Mouse (Mus musculus) hematopoietic stem cell, adult 5-6 weeks (primary cell): Measurements from ENCODE around the gene Rptor. TPM values are rescaled to one million over a fixed set of nuclear protein-coding genes. Genes with fewer than 3 reads are reported as not detected.

Source experiments
- ATAC-seq, 2 experiments: fragments of 125-278 bp in 1 of 2; replicated peaks in 1 of 2; 2 replicates each; pipeline ENCODE4 v1.8.0; 2016 to 2017; ENCODE audit warnings: inconsistent platforms in 2 of 2, mild to moderate bottlenecking in 2 of 2, moderate number of reproducible peaks in 2 of 2, low read depth in 1 of 2, moderate TSS enrichment in 1 of 2; ENCODE audit not compliant: low FRiP score in 2 of 2, poor library complexity in 2 of 2, severe bottlenecking in 2 of 2, insufficient read depth in 1 of 2, low TSS enrichment in 1 of 2
- total RNA-seq: library from RNA; stranded (forward); fragments of 172-1452, 232-1000 nt; gene quantifications from 2 replicates; pipeline ENCODE4 v1.2.3, GENCODE M21; 2017

Rptor gene
- total RNA-seq, 1 experiment from 2014 or later: 21.8 TPM

DNA sequence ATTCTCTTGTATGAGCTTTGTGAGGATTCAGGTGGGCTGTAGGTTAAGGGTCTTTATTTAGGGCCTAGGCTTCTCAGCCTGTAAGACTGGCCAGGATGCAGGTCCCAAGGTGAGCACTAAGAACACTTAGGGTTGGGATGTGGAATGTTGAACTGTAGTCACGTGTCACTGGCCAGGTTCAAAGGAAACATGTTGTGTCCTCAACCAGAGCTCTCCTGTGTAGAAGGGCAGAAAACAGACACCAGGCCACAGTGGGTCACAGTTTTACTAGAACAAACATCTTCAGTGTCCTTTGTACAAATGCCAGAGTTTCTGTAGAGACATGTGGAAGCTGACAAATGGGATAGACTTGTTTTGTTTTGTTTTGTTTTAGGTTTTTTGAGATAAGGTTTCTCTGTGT, 138.7 kb downstream of the Rptor start:
- ATAC-seq: no peak

DNA sequence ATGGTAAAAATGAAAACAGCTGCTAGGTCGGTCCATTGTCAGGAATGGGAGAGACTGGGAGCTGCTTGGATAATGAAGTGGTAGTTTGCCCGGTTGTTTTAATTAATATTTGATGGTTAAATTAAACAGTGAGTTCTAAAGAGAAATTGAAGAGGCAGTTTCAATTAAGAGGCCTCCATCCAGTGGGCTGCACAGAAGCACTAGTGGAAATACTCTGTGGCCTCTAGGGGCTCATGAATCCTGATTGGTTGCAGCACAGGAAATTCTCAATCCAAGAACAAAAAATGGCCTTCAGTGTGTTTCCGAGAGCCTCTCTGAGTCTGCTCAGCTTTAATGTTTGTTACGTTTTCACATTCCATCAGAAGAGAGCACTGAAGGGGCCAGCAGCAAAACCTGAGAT, 141.7 kb downstream of the Rptor start:
- ATAC-seq: no peak

DNA sequence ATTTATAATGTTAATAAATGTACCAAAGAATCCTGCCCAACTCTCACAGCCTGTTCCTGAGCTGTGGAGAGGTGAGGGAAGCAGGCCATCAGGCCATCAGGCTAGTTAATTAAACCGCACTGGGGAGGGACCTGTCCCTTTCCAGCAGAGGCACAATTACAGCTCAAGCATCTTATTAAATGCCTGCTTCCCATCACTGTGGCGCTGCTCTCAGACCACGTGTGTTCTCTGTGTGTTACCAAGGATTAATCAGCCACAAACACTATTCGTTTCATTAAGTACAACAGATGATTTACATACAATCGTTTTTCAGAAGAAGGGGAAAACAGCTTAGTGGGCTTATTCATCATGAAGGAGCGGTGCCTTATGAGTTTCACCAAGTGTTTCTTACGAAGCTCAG, 142.6 kb downstream of the Rptor start:
- no peak for ATAC-seq

DNA sequence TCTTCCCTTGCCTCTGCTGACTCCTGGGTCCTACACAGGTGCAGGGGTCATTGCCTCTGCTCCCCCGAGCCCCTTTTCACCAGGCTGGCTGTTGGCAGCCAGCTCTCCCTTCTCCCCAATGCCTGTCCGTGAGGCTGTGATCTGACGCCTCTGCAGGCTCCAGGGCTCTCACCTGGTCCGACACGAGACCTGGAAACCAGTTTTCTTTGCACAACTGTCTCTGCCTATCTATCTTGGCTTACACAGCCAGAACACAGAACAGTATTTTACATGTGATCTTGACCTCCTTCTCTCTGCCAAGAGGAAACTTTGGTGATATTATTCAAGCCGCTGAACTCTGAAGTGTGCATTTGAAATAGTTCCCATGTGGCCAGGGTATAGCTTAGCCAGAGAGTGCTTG, 151.8 kb downstream of the Rptor start:
- ATAC-seq: no peak

DNA sequence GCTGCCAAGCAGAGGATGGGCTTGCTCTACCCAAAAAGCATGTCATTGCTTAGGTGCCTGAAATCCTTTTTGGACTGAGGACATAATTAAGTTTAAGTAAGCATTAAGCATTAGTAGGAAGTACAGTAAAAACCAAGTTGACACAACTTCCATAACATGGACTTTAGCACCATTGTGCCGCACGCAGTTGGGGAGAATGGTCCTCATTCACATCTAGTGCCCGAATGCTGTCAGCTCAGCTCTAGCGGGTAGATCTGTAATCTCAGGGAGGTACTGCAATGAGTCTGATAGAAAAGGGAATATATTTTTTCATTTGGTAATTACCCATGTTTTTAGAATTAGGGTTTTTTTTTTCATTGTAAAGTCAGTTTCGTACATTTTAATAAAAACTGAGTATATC, 155.5 kb downstream of the Rptor start:
- no peak for ATAC-seq

DNA sequence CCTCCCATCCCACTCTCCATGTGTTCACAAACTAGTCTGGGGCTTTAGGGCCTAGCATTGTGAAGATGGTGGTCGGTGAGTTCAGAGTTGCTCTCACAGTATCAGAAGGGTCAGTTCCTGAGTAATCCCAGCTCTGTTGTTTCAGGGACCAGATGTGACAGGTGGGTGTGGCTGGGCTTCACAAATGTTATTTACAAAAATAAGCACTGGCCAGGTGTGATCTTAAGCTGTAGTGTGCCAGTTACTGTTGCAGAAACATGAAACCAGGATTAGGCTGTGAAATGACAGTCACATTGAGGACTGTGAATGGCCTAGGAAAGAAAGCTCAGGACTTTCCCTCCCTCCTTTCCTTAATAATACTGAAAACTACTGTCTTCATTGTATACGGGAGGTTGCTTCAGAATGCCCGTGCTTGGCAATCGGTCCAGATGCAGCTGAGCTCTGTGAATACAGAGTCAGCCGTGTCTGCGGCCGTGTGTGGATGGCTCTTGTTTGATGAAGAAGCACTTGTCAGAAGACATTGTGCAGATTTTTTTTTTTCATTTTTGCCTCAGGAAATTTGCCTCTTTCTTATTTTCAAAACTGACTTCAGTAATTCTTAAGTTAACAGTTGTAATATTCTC, 156.1 kb downstream of the Rptor start:
- no peak for ATAC-seq

DNA sequence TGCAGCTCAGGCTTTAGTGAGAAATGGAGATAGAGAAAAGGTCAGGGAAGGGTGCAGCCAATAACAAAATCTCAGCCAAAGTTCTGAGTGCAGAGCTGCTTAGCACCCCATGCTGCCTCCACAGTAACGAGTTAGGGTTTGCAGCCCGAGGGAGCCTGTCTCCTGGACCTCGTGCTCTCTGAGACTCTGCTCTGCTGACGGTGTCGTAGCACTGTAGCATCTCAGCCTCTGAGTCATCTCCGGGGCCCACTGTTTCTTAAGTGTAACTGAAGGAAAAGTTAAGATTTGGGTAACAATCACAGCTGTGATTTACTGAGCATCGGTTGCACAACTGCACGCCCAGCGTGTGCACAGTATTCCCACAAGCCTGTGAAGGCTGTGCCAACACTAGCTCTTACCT, 160.2 kb downstream of the Rptor start:
- ATAC-seq: no peak

DNA sequence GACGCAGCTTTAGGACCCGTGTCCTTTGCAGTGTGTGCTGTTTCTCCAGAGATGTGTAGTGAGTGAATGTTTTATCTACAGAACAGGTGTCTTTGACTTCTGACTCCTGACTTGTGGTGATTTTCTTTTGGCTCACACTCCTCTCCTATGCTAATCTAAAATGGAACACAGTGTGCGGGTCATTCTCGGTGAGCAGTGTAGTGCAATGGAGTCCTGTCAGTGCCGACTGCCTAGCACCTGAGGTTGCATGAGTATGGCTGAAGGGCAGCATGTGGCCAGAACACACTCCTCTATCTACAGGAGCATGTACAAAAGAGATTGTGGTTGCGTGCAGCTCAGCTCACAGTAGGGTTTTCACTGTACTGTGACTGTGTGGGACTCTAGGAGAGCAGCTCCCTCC, 163.3 kb downstream of the Rptor start:
- no peak for ATAC-seq

DNA sequence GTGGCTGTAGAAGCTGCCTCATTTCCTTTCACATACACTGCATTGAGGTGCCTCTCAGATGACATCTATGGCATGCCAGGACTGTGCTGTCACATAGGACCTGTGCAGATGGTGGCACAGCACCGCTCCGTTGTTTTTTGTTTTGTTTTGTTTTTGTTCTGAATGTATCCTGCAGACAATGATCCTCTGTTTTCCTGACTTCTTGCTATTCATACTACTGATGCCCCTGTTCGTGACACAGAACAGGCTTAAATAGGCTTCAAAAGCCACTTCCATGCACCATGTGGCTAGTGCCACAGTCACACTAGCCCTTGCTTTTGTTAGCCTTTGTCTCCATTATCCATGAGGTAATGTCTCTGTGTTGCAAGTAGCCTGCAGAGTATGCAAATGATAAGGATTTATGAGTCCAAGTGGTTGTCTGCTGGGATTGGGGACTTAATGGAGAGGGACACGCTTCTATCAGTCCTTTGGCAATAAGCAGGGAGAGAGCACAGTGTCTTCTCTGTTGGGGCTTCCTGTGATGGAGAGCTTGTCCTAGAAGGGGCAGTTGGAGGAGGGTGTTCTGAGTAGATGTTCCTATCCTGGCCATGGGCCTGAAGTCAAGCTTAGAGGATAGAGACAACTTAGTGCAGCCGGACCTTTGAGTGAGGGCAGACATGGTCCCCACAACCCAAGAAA, 164.2 kb downstream of the Rptor start:
- no peak for ATAC-seq

DNA sequence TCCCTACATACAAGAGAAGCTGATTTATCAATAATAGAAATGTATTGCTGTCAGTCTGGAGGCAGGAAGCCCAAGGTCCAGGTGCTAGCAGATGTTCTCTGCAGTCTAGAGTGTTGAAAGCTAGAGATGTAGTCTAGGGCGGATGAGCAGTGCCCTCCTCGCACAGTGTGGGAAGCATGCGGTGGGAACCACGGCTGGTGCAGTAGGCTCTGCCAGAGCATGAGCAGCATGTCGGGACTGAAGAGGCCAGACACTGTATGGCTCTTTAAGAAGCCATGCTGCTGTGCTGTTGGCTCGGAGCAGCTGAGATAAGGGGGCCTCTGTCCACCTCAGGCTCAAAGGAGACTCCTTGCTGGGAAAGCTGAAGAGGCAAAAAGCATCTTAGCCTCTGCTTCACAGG, 164.8 kb downstream of the Rptor start:
- no peak for ATAC-seq

DNA sequence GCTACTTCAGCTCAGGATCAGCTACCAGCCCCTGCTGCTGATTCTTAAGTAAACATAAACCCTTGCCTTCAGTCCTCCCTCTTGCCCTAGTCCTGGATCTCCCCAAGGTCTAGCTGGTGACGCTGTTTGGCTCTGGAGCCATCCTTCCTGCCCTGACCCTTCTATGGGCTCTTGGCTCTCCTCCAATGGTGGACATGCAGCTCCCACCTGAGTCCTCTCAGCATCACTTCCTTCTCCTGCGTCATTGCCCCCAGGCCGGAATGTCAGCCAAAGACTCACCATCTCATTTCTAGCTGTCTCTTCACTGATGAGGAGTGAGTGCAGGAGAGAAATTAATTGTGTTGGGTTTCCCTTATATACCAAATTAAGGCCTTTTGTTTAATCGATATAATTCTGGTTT, 165.8 kb downstream of the Rptor start:
- no peak for ATAC-seq

DNA sequence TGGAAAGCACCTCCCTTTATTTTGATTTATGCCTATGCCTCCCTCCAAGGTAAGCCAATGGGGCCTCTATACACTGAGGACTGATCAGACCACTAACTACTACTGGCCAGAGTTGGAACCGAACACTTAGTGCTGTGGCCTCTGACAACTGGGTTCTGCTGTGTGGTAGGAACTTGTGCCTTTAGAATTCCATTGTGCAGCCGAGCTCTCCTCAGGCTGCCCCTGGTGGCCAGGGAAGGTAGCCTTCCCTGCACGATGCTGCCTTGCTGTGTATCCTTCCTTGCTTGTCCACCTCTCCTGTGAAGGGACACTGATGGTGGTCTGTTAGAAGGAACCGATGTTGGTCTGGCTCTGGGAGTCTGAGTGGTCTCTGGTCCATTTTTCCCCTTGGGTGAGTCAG, 167.0 kb downstream of the Rptor start:
- ATAC-seq: no peak; a peak in 1 of 4 replicates

DNA sequence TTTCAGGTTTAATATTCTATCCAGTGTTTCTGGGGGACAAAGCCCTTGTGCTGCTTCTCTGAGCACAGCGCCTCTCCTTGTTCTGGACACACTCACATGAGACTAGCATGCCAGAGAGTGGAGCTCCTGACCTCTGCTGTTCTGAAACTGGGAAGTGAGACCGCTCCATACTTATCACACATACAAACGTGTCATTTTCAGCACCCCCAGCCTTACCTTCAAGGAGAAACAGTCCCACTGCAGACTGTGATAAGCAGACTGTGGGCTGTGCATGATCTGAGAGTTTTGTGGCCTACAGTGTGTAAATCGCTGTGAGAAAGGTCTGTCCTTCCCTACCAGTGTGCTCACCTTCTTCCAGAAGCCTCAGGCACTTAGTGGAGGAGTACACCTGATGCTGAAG, 168.3 kb downstream of the Rptor start:
- ATAC-seq: no peak

DNA sequence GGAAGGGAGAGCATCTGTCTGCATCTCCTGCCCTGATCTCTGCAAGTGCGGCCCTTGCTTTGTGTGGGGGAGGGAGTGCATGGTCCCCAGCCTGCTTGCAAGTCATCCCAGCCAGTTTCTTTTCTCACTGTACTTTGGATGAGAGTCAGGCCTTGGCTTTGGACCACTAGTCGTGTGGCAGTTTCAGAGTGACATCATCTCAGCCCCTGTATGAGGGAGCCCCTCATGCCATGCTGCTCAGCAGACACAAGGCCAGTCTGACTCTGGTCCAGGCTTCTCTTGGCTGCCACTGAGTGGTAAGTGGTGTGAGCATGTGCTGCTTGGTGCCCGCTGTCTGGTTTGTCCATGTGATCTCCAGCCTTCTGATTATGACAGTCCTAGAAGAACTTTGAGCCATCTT, 170.2 kb downstream of the Rptor start:
- no peak for ATAC-seq

DNA sequence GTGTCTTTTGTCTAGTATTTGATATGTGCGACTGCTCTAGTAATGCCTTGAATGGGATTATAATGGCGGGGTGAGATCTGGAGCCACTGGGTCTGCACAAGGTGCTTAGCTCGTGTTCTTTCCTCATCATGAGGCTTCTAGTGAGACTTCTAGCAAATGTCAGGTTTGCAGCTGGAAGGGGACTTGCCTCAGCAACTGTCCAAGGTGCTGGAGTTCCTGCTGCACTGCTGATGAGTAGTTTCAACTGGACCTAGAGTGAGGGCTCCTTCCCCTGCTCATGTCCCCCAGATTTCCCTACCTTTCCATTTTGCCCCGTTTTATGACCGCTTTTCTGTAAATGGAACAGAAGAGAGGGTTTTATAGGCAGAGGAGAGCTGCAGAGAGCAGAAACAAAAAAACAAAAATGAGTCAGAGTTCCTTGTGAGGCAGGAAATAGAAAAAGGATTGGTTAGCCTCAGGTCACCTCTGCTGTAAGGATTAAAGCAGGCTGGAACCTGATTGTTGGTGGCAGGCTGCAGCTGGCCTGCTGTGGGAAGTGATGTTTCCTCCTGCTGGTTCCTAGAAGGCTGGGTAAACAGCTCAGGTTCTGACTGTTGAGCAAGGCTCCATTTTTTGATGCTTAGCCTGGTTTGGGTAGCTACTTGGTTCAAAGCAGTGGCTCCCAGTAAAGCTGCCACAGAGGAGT, 172.5 kb downstream of the Rptor start:
- ATAC-seq: no peak

DNA sequence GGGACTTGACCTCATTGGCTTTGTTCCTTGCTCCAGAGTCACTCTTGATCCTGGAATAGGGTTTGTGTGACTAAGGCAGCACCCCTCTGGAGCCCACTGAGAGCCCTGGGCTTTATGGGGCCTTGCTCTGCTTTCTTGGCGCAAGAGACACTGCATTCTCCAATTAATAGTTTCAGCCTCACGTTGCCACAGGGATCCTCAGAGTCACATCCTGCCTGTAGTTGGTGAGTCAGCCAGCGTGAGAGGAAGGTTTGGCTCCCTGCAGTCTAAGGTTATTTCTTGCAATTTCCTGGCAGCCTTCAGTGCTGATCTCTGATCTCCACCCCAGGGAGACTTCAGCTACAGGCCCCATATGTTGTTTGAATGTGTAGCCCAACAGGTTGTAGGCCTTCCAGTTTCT, 174.5 kb downstream of the Rptor start:
- ATAC-seq: no peak

DNA sequence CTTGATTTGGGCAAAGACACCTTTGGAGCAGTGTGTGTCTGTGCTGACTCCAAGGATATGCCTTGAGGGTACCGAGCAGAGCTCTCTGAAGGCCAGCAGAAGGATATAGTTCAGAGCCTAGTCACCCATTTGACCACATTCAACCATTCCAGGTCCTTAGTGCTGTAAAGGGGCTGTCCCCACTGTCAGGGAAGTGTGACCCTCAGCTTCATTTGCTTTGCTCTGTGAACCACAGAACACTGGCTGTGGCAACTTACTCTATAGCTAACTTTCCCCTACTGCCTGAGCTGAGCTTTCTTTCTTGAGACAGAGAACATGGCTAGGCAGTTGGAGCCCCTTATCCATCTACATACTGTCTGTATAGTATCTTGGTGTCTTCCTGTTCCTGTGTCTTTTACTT, 175.2 kb downstream of the Rptor start:
- ATAC-seq: no peak

DNA sequence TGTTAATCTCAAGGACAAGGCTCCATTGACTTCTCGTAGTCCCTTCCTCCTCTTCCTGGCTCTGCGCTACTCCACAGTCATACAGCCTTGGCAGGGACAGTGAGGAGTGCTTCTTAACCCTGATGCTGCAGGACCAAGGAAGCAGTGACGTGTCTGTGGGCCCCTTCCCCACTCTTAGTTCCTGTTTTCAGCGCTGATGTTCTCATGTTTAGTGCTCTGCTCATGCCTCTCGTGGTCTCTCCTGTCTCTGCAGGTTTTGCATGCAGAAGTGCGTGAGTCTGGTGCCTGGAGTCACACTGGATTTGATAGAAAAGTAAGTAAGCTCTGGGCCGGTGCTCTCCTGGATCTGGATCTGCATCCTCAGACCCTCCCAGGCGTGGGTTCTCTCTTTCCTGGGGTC, 177.6 kb downstream of the Rptor start:
- peak; percentile 45 to 63; a peak in 3 of 4 replicates for ATAC-seq

DNA sequence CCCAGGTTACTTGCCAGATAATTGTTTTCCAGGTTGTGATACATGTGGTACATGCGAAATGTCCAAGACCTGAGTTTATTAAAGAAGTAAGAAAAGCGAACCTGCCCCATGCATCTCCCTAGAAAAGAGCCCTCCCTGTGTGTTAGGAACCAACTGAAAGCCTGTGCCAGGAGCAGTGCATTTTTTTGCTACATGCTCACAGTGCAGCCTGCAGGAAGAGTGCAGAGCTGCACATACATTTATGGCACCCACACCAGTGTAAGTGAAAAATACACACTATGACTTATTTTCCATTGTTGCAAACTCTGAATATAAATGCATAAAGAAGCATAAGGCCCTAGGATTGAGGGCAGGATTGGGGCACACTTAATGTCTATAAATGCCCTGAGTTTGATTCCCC, 178.5 kb downstream of the Rptor start:
- no peak for ATAC-seq
